Mouse (Mus musculus): ENCODE measurements around the gene Hephl1.

GRCm38 (mm10) chr9:15120841-15121358, 9.0 kb upstream of the Hephl1 start:
- TF ChIP-seq CTCF (IDR thresholded peaks at IDR 0.05; ENCODE audit: borderline replicate concordance, control insufficient read depth, extremely low read depth, insufficient read depth, low read length, poor library complexity) (no peak), POLR2A (IDR thresholded peaks at IDR 0.05; ENCODE audit: control insufficient read depth, extremely low read depth, insufficient read depth, low read length, poor library complexity) (no peak)

Data from thymus, adult 2 months (tissue).